Mouse (Mus musculus) heart, postnatal 25 days (tissue): ENCODE data around the gene Actl6a. TPM values are rescaled to one million over a fixed set of nuclear protein-coding genes. Genes with fewer than 3 reads are reported as not detected.
"Not testable (repeated sequence)": the region's sequence is repeated elsewhere in the genome, so short reads cannot be mapped to it uniquely, and the experiment has no call there.

Experiments used
- DNase-seq: peaks from one replicate; pipeline ENCODE4 v3.0.0; 2022; ENCODE audit warnings: low spot score
- intact Hi-C: fragments of 180-260 bp; cut with DNase I; formaldehyde crosslinking; loops from one replicate; pipeline ENCODE4 v1.15.1; 2025
- total RNA-seq, 2 experiments: library from RNA; stranded (reverse); gene quantifications; 2 replicates each; pipeline ENCODE4 v1.2.3; 2021

Actl6a gene
- total RNA-seq, 2 experiments from 2014 or later = 22.3 to 22.6 TPM

DNA sequence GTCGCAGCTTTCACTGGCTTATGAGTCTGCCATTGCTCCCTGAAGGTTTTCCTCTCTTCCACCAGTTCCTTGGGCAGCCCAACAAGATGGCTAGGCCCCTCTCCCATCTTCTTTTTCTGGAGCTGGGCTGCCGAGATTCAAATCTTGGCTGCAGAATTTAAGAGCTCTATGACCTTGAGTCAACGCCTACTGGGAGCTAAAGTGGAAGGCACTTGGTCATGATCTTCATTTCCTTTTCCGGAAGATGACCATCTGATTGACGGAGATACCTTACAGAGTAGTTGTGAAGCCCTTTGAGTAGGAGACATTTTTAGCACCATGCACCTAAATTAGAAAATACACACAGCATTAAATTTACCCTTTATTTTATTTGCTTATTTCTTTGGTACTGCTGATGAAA, 32.5 kb downstream of the Actl6a start:
- DNase-seq = no peak
- intact Hi-C loops = loop anchor here (10.0 kb wide), 1 partner anchor 1056 kb away; the partner anchor contains the start of gene Ttc14

DNA sequence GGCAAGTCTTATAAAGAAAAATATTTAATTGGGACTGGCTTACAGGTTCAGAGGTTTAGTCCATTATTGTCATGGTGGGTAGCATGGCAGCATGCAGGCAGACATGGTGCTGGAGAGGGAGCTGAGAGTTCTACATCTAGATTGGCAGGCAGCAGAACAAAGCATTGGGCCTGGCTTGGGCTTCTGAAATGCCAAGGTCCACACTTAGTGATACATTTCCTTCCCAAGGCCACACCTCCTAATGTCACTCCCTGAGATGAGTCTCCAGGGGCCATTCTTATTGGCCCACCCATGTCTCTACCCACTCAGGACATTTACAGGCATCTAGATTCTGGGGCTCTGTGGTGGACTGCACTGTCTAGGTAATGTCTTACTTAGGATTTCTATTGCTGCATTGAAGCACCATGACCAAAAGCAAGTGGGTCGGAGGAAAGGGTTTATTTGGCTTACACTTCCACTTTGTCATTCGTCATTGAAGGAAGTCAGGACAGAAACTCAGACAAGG, 36.2 kb downstream of the Actl6a start:
- DNase-seq = no peak
- intact Hi-C loops = no loop called here

DNA sequence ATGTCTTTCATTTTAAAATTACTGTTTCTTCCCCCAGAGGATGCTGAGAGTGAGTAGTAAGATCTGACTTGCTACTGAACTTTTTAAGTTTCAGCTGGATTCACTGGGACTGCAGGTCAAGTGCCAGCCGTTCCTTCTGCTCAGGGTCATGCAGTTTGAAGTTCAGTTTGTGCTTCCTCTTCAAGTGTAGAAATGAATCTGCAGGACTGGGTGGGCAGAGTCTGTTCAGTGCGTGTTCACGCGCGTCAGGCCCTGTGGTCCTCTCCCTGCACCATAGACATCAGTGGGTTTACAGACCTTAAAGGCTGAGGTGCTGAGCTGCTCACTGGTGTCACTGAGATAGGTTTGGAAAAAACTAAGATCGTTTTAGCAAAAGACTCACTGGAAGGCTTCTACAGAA, 38.9 kb downstream of the Actl6a start:
- intact Hi-C loops = no loop called here
- no peak for DNase-seq

DNA sequence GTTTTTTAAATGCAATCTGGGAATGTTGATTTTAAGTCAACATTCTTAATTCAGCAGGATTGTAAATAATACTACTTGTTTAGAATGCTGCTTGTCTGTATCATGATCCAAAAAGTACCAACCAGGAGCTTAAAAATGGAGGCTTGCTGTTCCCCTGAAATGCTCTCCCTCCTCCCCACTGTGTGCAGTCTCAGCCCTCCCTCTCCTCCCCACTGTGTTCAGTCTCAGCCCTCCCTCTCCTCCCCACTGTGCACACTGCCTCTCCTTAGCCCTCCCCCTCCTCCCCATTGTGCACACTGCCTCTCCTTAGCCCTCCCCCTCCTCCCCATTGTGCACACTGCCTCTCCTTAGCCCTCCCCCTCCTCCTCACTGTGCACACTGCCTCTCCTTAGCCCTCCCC, 39.3 kb downstream of the Actl6a start:
- intact Hi-C loops, DNase-seq: not testable (repeated sequence)

DNA sequence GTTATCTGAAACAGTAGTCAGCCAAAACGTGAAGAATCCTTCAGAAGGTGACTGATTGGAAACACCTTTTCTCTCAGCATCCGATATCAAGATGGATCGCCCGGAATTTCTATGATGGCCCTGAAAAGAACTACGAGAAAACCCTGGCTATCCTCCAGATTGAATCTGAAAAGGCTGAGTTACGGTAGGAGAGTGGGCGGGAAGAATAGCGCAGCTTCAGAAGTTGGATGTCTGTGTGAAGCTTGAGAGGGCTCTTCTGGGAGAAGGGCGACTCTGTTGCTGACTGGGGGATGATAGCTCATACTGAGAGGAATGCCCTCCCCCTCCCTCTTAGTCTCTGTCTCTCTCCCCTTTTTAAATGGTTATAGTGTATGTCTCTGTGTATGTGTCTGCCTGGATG, 42.3 kb downstream of the Actl6a start:
- intact Hi-C loops = no loop called here
- no peak for DNase-seq

DNA sequence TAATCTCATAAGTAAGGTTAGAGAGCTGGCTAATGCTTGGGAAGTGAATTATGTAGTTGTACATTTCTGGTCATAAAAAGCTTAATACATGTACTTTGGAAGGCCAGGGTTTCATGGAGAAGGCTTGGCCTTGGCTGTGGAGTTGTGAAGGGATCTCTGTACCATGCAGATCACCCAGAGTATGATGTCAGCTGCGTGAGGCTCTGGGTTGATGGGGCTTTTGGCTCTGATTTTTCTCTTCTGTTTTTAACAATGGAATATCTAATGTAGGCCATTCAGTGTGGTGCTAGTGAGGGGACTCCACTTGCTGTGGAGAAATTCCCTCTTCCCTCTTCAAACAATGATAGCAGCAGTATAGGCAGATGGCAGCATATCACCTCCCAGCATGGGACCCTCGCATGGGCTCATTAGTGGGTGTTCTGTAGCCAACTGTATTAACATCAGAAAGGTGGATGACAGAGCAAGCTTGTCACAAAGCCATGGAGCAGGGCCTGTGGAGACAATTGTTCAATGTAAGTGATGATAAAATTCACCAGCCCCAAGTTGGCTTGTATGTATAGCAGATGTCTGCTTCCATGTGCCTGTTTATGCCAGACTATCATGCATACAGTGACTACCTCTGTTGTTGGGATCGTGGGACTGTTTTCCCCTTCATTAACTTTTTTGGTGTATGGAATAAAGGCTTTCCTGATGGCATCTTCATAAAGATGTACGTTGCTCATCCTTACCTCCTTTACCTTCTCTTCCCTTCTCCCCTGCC, 43.9 kb downstream of the Actl6a start:
- intact Hi-C loops = loop anchor here (5.0 kb wide), 1 partner anchor 67 kb away; the partner anchor contains the start of gene Usp13

DNA sequence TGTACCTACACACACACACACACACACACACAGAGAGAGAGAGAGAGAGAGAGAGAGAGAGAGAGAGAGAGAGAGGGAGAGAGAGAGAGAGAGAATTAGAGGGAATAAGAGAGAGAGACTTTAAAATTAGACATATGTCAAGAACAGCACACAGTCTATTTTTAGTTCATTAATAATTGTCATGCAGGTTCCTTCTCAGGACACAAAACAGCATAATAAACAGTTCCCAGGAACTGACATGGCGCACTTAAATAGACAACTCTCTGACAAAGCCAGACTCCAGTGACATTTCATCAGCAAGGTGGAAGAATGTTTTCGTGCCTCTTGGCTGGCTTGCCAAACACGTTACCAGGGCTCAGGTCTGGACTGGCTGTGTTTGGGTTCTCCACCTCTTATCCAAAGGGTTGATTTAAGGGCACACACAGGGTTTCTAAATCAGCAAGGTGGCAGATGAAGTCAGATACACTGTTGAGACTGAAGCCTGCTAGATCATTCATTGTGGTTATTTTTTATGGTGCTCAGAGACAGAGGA, 48.4 kb downstream of the Actl6a start:
- intact Hi-C loops = loop anchor here (5.0 kb wide), 1 partner anchor 63 kb away; the partner anchor contains the start of gene Usp13

More for the DNA sequence above, 43.9 kb downstream of the Actl6a start:
- DNase-seq = no peak

DNA sequence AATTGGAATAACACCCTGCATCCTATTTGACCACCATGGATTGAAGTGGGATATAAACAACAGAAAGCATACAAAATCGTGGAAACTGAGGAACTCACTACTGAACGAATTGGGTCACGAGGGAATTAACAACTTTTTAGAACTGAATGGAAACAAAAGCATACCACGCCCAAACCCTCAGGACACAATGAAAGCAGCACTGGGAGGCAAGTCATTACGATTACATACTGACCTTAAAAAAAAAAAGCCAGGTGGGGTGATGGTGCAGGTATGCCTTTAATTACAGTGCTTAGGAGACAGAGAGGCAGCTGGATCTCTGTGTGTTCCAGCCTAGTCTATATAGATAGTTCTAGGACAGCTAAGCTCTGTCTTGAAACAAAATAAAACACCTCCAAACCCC, 53.1 kb downstream of the Actl6a start:
- intact Hi-C loops = no loop called here

More for the DNA sequence above, 48.4 kb downstream of the Actl6a start:
- DNase-seq = no peak

DNA sequence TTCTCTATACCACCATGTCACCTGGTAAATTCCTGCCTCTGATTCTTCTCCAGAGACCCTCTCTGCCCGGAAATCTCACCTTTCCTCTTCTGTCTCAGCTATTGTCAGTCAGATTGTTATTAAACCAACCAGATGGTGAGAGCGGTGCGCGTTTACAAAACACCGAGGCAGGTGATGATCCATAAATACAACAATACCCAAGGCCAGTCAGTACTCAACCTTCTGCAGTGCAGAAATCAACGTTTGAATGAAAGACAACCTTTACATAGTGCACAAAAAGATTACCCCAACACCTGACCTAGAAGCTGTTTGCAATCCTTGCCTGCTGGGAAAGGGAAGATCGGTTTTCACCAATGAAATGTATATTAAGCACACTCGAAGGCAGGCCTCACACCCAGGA, 56.9 kb downstream of the Actl6a start:
- DNase-seq = no peak
- intact Hi-C loops = no loop called here

More for the DNA sequence above, 53.1 kb downstream of the Actl6a start:
- no peak for DNase-seq

DNA sequence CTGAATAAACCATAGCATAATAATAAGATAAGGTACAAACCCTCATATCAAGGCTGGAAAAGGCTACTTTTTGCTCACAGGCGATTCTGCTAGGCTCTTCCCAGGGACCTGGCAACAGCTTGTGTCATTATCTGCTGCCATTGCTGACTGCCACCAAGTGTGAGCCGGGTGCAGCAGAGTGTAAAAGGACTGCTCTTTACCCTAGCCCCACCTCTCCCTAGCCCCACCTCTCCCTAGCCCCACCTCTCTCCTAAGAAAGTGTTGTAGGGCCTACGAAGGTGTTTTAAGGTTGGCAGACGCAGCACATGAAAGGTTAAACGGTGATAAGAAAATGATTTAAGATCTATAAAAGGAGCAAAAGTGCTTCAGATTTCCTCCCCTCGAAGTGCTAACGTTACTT, 57.8 kb downstream of the Actl6a start:
- no peak for DNase-seq
- intact Hi-C loops = no loop called here

DNA sequence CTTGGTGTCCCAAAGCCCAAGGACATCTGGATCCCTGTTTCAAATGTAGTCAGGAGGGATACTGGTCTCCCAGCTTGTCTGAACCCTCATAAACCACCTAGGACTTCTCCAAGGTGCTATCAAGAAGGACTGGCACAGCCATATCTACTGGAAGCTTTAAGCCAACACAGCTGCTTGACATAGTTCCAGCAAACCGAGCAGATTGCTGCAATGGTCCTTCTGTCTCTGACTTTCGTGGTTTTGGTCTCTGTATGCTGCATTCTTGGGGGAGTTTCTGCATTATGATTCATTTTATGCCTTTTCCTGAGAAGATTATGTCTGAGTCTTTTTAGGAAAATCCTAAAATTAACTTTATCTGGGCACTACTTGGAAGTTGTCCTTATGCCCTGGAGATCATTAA, 64.7 kb downstream of the Actl6a start:
- intact Hi-C loops = no loop called here

More for the DNA sequence above, 64.7 kb downstream of the Actl6a start:
- no peak for DNase-seq

Other genes starting within 250 kb of the Actl6a start
- under 1 TPM in 1 of 2 experiments, not detected in 1; 0.29 TPM for gene Kcnmb3, start 214.1 kb upstream of the Actl6a start, total RNA-seq
- 10 to 100 TPM; 21.0 to 21.7 TPM for gene Zfp639, start 196.0 kb upstream of the Actl6a start, total RNA-seq
- 100 to 1,000 TPM; 434 to 472 TPM for gene Mfn1, start 176.8 kb upstream of the Actl6a start, total RNA-seq
- 10 to 100 TPM; 13.9 to 18.5 TPM for gene Gnb4, start 89.7 kb upstream of the Actl6a start, total RNA-seq
- gene Ndufb5, start 30.7 kb downstream of the Actl6a start, total RNA-seq = 100 to 1,000 TPM; 874 to 922 TPM
- gene Mrpl47, start 31.3 kb downstream of the Actl6a start, total RNA-seq = 10 to 100 TPM; 37.4 to 38.7 TPM
- 100 to 1,000 TPM; 194 to 199 TPM for gene Usp13, start 111.2 kb downstream of the Actl6a start, total RNA-seq